Mouse (Mus musculus): Measurements from ENCODE around the gene Aes.

Aes gene

DNA sequence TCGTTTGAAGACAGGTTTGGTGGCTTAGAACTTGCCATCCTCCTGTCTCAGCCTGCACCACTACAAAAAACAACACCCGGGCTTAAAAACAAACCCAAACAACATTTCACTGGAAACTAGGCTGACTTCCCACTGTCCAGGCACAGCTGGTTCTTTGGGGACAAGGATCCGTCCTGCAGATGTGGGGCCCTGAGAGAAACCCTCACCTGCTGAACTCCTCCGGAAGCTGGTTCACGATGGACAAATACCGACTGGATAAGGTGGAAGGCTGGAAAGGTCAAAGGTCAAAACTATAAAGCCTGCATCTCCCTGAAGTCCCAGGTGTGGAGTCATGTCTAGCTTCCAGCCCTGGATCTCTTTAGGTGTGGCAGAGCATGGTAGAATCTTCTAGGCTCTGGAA lies 39.6 kb downstream of the Aes start:
- DNase-seq: no peak

DNA sequence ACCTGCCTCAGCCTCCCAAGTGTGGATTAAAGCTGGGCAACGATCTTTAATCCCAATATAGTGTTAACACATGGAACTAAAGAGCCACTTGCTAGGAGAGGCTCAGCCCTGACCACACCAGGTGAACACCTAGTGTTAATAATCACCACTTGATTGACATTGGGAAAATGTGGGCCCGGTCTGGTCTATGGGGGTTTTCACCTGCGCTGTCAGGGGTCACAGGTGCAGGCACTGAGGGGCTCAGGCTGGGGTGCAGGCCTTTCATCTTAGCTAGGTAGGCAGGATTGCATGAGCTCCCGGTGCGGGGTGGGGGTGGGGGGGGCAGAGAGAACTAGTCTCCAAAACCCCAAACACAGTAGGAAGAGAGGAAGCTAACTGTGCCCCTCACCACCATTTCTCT lies 40.3 kb downstream of the Aes start:
- peak in 1 of 2 experiments; percentile 8 for DNase-seq

DNA sequence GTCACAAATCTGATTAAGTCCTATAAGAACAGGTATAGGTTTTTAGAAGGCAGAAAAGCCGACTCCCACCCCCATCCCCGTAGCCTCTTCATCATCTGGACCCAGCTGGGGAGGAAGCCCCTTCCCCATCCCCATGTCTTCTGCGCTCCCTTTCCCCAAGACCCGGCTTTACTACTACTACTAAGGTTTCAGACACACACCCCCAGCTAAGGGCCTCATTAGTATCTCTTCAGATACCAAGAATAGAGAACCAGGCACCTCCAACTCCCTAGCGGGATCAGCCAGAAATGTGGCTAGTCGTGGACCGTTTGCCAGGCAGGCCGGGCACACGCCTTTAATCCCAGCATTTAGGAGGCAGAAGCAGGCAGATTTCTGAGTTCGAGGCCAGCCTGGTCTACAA lies 40.8 kb downstream of the Aes start:
- DNase-seq: peak in 1 of 2 experiments; percentile 18

DNA sequence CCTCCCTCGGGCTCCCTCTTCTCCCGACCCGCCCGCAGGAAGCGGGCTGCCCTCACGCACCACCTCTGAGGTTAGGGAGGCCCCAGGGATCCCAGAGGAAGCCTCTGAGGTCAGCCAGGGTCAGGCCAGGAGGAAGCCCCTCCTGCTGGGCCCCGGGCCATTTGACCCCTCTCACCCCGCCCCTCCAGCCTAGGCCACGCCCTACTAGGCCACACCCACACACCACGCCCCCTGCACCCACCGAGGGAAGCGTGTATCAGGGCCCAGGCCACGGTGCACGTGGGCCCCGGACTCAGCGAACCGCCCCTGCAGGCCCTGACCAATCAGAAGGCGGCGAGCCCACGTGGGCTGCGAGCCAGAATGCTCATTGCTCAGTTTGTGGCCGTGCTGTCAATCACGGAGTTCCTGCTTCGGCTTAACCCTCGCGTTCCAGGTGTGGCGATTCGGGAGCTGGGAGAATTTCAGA lies 41.5 kb downstream of the Aes start, which contains the start of gene Tle6:
Gene Tle6, minus strand, starts transcription at position 336 of the 466 bp plus-strand sequence.
- peak; percentile 98 to 99 for DNase-seq

DNA sequence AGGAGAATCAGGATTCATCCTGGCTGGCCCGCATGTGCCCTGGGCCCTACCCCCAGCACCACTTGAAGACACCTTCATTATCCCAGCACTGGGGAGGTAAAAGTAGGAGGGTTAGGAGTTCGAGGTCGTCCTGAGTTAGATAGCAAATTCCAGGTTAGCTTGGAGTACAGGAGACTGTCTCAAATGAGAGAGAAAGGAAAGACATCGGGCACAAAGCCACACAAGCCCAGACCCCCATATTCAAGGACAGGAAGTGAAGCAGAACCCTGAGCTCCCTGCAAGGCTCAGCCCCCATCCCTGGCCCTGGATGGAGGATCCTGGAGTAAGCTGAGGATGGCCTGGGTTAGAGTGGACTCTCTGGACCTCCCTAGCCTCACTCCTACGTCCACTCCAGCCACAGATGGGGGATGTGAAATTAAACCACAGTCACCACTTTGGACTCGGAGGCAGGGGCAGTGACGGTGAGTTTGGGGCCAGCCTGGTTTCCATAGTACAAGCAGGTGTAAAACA lies 42.2 kb downstream of the Aes start:
- peak in 1 of 2 experiments; percentile 35 for DNase-seq

DNA sequence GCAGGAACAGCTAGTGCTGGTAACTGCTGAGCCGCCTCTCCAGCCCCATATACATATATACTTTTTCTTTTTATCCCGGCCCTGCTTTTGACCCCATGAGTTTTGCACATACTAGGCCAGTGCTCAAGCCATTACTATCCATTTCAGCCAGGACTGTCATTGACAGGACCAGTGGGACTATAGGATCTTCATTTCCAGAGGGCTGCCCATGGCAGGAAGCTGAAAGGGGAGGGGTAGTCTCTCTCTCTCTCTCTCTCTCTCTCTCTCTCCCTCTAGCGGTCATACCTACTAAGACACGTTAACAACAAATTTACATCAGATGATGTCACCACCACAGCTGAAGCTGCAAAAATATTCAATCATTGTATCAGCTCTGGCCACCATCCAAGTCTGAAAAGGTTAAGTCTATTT lies 43.5 kb downstream of the Aes start:
- DNase-seq: peak; percentile 67 to 81

DNA sequence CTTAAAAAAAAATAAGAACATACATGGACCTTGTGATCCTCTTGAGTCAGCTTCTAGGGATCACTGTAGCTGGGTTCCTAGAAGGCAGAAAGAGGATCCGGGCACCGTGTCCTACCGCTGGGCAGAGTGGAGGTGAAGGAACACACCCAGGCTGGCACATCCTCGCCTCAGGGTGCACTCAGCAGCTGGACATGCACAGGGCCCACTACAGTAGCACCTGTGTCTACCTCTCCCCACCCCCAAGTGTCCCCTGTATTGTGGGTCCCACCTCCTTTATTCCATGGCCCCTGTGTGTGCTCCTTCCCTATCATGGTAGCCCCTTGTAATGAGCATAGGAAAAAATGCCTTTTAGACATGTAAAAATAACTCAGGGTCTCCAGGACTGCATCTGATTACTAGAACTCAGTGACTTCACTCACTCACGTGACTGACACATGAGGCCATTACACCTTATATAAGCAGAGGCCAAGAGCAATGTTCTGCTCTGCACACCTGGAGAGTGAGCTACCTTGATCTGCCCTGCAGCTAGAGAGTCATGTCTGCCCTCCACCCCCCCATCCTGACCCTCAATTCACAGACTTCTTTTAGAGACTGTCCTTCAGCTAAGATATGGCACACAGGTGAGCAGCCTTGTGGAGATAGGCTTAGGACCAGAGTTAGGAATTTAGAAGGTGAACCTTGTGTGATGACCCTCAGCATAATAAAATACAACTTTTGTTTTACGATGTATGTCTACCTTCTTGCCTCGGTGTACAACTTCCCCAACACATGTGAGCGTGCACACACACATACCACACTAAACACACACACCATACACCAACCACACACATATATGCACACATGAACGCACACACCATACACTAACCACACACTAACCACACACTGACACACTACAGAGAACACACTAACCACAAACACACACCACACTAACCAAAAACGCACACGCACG lies 45.0 kb downstream of the Aes start:
- peak in 1 of 2 experiments; percentile 30 for DNase-seq

DNA sequence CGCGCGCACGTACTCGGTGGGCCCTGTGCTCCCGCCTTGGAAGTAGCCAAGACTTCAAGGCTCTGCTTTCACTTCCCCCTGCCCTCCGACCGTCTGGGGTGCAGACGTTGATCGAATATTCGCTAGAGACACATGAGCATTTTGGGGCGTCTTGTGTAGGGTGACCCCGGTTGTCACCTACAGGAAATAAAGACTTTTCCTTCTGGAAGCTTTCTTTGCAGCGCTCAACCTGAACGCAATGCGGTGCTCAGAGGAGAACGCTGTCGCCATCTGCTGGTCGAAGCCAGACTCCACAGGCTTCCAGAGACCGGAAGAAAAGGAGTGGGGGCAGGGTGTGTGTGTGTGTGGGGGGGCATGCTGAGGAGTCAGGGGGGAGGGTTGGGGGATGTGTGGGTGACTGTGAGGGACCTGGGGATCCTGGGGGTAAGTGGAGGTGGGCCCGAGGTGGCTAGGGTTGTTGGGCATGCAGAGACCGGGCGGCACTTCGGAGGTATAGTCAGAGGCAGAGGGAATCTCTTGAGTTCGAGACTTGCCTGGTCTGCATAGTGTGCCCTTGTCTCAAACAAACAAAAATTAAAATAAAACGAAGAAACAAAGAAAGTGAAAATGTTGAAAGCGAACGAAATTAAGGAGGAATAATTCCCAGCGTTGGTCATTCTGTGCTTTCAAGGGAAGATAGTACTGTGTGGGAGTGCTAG lies 45.8 kb downstream of the Aes start:
- peak; percentile 95 for DNase-seq

DNA sequence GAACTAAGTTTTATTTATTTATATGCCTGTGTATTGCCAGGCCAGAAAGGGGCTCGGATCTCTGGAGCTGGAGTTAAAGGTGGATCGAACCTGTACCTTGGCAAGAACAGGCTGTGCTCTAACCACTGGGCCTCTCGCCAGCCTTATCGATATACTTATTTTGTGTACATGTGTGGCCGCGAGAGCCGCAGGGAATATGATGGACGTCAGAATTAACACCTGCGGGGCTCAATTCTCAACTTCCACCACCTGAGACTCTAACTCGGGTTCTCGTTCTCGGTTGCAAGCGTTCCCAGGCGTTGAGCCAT lies 46.3 kb downstream of the Aes start:
- DNase-seq: no peak

DNA sequence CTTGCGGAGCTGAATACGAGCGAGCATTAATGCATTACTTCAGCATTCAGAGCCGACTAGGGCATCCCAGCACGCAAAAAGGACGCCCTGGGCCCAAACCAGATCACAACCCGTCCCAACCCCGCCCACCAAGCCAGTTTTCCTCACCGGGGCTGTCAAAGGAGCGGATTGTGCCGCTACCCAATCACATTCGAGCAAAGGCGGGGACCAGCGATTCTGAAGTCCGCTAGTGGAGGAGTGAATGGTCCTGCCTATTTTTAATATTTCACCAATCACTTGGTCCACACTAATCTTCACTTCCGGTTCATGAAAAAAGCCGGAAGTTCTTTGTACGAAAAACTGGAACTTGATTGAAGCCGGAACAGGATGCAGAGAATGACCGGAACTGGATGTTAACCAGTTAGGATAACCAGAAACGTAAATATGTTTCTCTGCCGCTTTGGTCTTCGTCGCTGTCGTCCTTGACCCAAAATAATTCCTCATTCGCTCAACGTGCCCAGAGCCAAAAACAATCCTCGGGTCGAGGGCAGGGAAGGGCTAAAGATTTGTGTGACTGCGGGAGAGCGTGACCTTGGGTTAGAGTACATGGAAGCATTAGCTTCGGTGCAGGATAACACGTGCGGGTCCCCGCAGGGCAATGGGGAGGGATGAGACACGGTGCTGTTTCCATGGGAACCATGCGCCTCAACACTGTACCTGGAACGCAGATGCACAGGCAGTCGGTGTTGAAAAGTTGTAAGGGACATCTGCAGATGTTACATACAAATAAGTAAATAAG lies 46.9 kb downstream of the Aes start, which contains the start of gene BC025920:
Gene BC025920, plus strand, starts transcription at position 297 of the 778 bp plus-strand sequence.
- DNase-seq: peak; percentile 96 to 97

DNA sequence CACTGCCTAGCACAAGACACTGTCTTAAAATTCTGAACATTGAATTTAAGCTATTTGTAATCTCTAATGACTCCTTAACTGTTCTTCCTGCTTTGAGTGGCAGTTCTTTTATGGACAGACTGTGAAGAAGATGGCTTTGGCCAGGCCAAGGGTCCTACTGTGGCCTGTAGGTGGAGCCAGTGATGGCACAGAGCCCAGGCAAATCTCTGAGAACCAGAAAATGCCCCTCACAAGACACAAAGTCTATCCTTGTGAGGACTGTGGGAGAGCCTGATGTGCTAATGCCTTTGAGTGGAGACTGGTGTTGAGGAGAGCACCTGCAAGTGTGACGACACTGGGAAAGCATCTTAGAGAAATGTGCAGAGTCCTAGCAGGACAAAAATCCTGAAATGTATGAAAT lies 49.0 kb downstream of the Aes start:
- peak; percentile 64 to 65 for DNase-seq

DNA sequence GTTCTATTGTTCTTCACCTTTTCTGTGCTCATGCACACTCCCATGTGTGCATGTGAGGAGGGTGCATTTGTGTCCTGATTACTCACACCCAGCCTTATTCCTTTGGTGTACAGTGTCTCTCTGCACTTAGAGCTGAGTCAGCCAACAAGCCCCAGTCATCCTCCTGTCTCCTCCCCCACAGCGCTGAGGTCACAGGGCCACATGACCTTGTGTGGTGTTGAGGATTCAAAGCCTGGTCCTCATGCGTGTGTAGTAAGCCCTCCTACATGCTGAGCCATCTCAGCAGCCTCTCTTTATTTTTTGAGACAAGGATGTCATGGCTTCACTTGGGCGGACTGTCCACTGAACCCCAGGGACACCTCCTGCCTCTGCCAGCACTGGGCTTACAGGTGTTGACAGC lies 53.5 kb downstream of the Aes start:
- no peak for DNase-seq

DNA sequence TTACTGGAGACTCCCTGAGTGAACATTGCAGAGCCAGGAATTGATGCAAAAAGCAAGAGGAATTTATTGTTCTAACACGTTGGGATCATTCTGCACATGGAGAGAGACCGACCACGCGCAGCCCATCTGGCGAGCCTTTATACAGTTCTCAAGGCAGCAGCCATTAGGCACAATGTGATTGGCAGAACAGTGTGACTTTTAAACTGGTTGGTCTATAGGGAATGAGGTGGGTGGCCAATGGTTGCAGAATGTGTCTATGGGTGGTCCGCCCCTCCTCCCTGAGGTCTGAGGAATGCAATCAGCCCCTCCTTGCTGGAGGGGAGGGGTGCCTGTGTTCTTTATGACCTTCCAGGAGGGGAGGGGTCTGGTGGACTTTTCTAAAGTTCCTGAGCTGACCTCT lies 56.2 kb downstream of the Aes start:
- no peak for DNase-seq
